Mouse (Mus musculus) spleen, adult 12 weeks (tissue): Measurements from ENCODE around the gene Parp8.

ENCODE experiments used
- DNase-seq: peaks from one replicate; pipeline ENCODE4 v3.0.0; 2022; ENCODE audit warnings: low spot score

Gene Parp8

GRCm38 (mm10) chr13:117025226-117026067 lies at the start of gene Parp8:
Parp8 (minus strand) TSS chr13:117025537.
- no peak for DNase-seq

GRCm38 (mm10) chr13:117062628-117063315 lies 37.4 kb upstream of the Parp8 start:
- no peak for DNase-seq

- DNase-seq, result no peak
These were observed 31.1 kb upstream of the Parp8 start for GRCm38 (mm10) chr13:117056466-117056865.

- no peak for DNase-seq
These were observed 29.6 kb upstream of the Parp8 start for GRCm38 (mm10) chr13:117054811-117055496.

- no peak for DNase-seq
These were observed 27.4 kb upstream of the Parp8 start for GRCm38 (mm10) chr13:117052748-117053147.

GRCm38 (mm10) chr13:117048541-117048971 lies 23.2 kb upstream of the Parp8 start:
- no peak for DNase-seq

- DNase-seq, result no peak
These were observed 18.2 kb upstream of the Parp8 start for GRCm38 (mm10) chr13:117043567-117043966.

- no peak for DNase-seq
These were observed 15.7 kb upstream of the Parp8 start for GRCm38 (mm10) chr13:117041021-117041420.

GRCm38 (mm10) chr13:117036277-117036676 lies 10.9 kb upstream of the Parp8 start:
- DNase-seq, result no peak

- DNase-seq, result no peak
These were observed 9.8 kb upstream of the Parp8 start for GRCm38 (mm10) chr13:117035121-117035520.

- no peak for DNase-seq
These were observed 9.3 kb upstream of the Parp8 start for GRCm38 (mm10) chr13:117034676-117035075.

GRCm38 (mm10) chr13:117033676-117034308 lies 8.5 kb upstream of the Parp8 start:
- DNase-seq, result no peak

GRCm38 (mm10) chr13:117032402-117032801 lies 7.1 kb upstream of the Parp8 start:
- no peak for DNase-seq

GRCm38 (mm10) chr13:117031546-117031945 lies 6.2 kb upstream of the Parp8 start:
- no peak for DNase-seq

GRCm38 (mm10) chr13:117028221-117028620 lies 2.9 kb upstream of the Parp8 start:
- no peak for DNase-seq

- no peak for DNase-seq
These were observed 2.0 kb upstream of the Parp8 start for GRCm38 (mm10) chr13:117027336-117027735.

- no peak for DNase-seq
These were observed 991 bp upstream of the Parp8 start for GRCm38 (mm10) chr13:117026276-117026780.

GRCm38 (mm10) chr13:117024916-117025225 lies 466 bp downstream of the Parp8 start:
- DNase-seq, result no peak

GRCm38 (mm10) chr13:117024127-117024915 lies 1.0 kb downstream of the Parp8 start:
- DNase-seq, result peak; percentile 52

- no peak for DNase-seq
These were observed 1.8 kb downstream of the Parp8 start for GRCm38 (mm10) chr13:117023346-117024050.

GRCm38 (mm10) chr13:117020631-117021030 lies 4.7 kb downstream of the Parp8 start:
- DNase-seq, result no peak
